Mouse (Mus musculus): ENCODE results near the gene Eral1.
"Not testable (repeated sequence)": the region's sequence is repeated elsewhere in the genome, so short reads cannot be mapped to it uniquely, and the experiment has no call there.

Eral1 gene

GRCm38 (mm10) chr11:78086925-78087479 is 6.8 kb upstream of the Eral1 start:
- no peak for DNase-seq

- no peak for DNase-seq
Observed at GRCm38 (mm10) chr11:78083595-78083994, 3.4 kb upstream of the Eral1 start.

- DNase-seq, result no peak
Observed at GRCm38 (mm10) chr11:78074666-78075065, 5.5 kb downstream of the Eral1 start.

GRCm38 (mm10) chr11:78074277-78074652 is 5.9 kb downstream of the Eral1 start:
- no peak for DNase-seq

GRCm38 (mm10) chr11:78073577-78074276 is 6.5 kb downstream of the Eral1 start:
- DNase-seq, result no peak

GRCm38 (mm10) chr11:78072425-78073130 is 7.6 kb downstream of the Eral1 start:
- DNase-seq, result no peak

- no peak for DNase-seq
Observed at GRCm38 (mm10) chr11:78071938-78072337, 8.2 kb downstream of the Eral1 start.

- DNase-seq, result no peak
Observed at GRCm38 (mm10) chr11:78069646-78070045, 10.5 kb downstream of the Eral1 start.

GRCm38 (mm10) chr11:78069130-78069529 is 11.1 kb downstream of the Eral1 start:
- DNase-seq, result no peak

- DNase-seq, result no peak
Observed at GRCm38 (mm10) chr11:78067566-78067965, 12.6 kb downstream of the Eral1 start.

- DNase-seq, result no peak
Observed at GRCm38 (mm10) chr11:78066641-78067040, 13.5 kb downstream of the Eral1 start.

GRCm38 (mm10) chr11:78065906-78066305 is 14.3 kb downstream of the Eral1 start:
- DNase-seq, result no peak

- no peak for DNase-seq
Observed at GRCm38 (mm10) chr11:78062563-78062962, 17.6 kb downstream of the Eral1 start.

- peak; percentile 74 for DNase-seq
Observed at GRCm38 (mm10) chr11:78059833-78060757, 20.1 kb downstream of the Eral1 start.

GRCm38 (mm10) chr11:78056946-78057345 is 23.2 kb downstream of the Eral1 start:
- DNase-seq, result no peak

GRCm38 (mm10) chr11:78053078-78053477 is 27.1 kb downstream of the Eral1 start:
- no peak for DNase-seq

- not testable (repeated sequence) for DNase-seq
Observed at GRCm38 (mm10) chr11:78048637-78049036, 31.5 kb downstream of the Eral1 start.

- peak; percentile 93 for DNase-seq
Observed at GRCm38 (mm10) chr11:78044758-78045251, 35.4 kb downstream of the Eral1 start.

- not testable (repeated sequence) for DNase-seq
Observed at GRCm38 (mm10) chr11:78042290-78042870, 37.8 kb downstream of the Eral1 start.

- DNase-seq, result no peak
Observed at GRCm38 (mm10) chr11:78040878-78041277, 39.3 kb downstream of the Eral1 start.

GRCm38 (mm10) chr11:78037831-78038752 is 42.1 kb downstream of the Eral1 start, which contains the start of gene Flot2:
Flot2 (plus strand) TSS chr11:78037931.
- DNase-seq, result peak; percentile 42

Data from kidney, adult 11 months (tissue).